Mouse (Mus musculus): ENCODE results near the gene Pfn1. TPM values are rescaled to one million over a fixed set of nuclear protein-coding genes. Genes with fewer than 3 reads are reported as not detected.
A peak's percentile ranks its signal among the peaks of the same experiment; 100 is the strongest.

The Pfn1 gene
- total and polyA plus RNA-seq, 2 experiments from 2014 or later: 486 to 600 TPM

DNA sequence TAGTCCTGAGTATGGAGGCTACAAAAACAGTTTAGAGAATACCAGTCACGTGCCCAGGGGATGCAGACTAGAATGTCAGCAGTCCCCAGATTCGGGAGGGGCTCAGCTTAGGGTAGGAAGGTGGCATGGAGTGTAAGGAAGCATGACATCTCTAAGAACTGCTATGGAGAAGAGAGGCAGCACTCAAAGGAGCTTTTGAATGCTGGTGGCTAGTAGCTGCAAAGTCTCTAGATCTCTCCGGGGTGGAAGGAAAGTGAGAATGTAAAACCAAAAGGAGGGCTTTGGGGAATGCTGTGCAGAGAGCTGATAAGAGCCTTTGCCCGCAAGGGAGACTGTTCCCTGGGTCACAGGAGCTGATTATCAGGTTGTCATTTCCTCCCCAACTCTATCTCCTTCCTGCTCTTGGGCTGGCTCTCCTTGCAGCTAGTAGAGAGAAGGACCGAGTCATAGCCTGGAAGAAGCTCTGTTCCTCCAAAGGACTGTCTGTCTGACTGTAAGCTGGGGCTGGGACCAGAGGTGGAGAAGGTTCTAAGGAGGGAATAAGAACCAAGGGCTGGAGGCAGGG lies 15.6 kb downstream of the Pfn1 start, which contains the start of gene Gp1ba:
TSS of gene Gp1ba (plus strand) at position 409 of the 565 bp plus-strand sequence.
- WGBS: 54% methylated on average over 5 of the region's 5 CpGs
- no peak within 1 kb of the TSS for H3K27ac ChIP-seq (ENCODE audit: low read depth, low read length)
- H3K9me3 ChIP-seq (ENCODE audit: low read length): no peaks in the 10 kb centered on the region
- no peak within 1 kb of the TSS for H3K4me3 ChIP-seq (ENCODE audit: low read depth, low read length)
- no peaks in the 10 kb centered on the region; the same call in 1 of the 2 replicates for H3K36me3 ChIP-seq (ENCODE audit: insufficient read depth, low read length)
- no peak within 1 kb of the TSS for H3K9ac ChIP-seq (replicated peaks; ENCODE audit: low read length, poor library complexity, severe bottlenecking)
- TF ChIP-seq CTCF (IDR thresholded peaks at IDR 0.05): no peak
- H3K4me1 ChIP-seq (ENCODE audit: insufficient read depth, low read length): no peaks in the 10 kb centered on the region
- DNase-seq (ENCODE audit: low spot score) (no peak), ATAC-seq (ENCODE audit: low FRiP score) (no peak)
- H3K27me3 ChIP-seq (ENCODE audit: insufficient read depth, low read length): no peaks in the 10 kb centered on the region
- no peak within 1 kb of the TSS for H3K4me2 ChIP-seq (ENCODE audit: low read depth, low read length, poor library complexity, severe bottlenecking)

DNA sequence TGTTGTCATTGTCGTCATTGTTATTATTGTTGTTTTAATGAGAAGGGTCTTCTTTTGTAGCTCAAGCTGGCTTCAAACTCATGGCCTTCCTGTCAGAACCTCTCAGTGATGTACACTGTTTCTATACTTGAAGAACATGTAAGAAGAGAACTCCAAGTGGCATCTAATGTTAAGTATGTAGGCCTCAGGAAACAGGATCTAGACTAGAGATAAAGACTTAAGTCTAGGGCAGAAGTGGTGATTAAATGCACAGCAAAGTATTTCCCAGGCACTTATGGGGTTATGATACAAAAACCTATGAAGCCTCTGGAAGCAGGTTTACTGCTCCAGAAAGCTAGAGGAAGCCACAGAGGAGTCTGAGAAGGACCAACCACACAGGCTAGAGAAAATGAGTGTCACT lies 16.2 kb downstream of the Pfn1 start:
- no peak for TF ChIP-seq CTCF (IDR thresholded peaks at IDR 0.05)
- Histone ChIP-seq H3K4me3 (ENCODE audit: low read depth, low read length) (no peak overlapping the region), H3K36me3 (ENCODE audit: insufficient read depth, low read length) (no peaks in the 10 kb centered on the region; the same call in 1 of the 2 replicates), H3K27me3 (ENCODE audit: insufficient read depth, low read length) (no peaks in the 10 kb centered on the region), H3K9me3 (ENCODE audit: low read length) (no peaks in the 10 kb centered on the region), H3K4me2 (ENCODE audit: low read depth, low read length, poor library complexity, severe bottlenecking) (no peak overlapping the region), H3K4me1 (ENCODE audit: insufficient read depth, low read length) (no peaks in the 10 kb centered on the region), H3K9ac (replicated peaks; ENCODE audit: low read length, poor library complexity, severe bottlenecking) (no peak overlapping the region), H3K27ac (ENCODE audit: low read depth, low read length) (no peak overlapping the region)
- WGBS: 76% methylated on average over 1 of the region's 1 CpGs
- no peak for ATAC-seq (ENCODE audit: low FRiP score)
- DNase-seq (ENCODE audit: low spot score): no peak

GRCm38 (mm10) chr11:70637764-70638163 lies 16.7 kb downstream of the Pfn1 start:
- Histone ChIP-seq H3K27me3 (ENCODE audit: insufficient read depth, low read length) (no peaks in the 10 kb centered on the region), H3K9me3 (ENCODE audit: low read length) (no peaks in the 10 kb centered on the region), H3K4me1 (ENCODE audit: insufficient read depth, low read length) (no peaks in the 10 kb centered on the region), H3K36me3 (ENCODE audit: insufficient read depth, low read length) (no peaks in the 10 kb centered on the region), H3K4me3 (ENCODE audit: low read depth, low read length) (no peak overlapping the region), H3K4me2 (ENCODE audit: low read depth, low read length, poor library complexity, severe bottlenecking) (no peak overlapping the region), H3K9ac (replicated peaks; ENCODE audit: low read length, poor library complexity, severe bottlenecking) (no peak overlapping the region), H3K27ac (ENCODE audit: low read depth, low read length) (no peak overlapping the region)
- DNase-seq (ENCODE audit: low spot score) (no peak), ATAC-seq (ENCODE audit: low FRiP score) (no peak)
- WGBS: 94% methylated on average over 1 of the region's 1 CpGs
- TF ChIP-seq CTCF (IDR thresholded peaks at IDR 0.05): no peak

DNA sequence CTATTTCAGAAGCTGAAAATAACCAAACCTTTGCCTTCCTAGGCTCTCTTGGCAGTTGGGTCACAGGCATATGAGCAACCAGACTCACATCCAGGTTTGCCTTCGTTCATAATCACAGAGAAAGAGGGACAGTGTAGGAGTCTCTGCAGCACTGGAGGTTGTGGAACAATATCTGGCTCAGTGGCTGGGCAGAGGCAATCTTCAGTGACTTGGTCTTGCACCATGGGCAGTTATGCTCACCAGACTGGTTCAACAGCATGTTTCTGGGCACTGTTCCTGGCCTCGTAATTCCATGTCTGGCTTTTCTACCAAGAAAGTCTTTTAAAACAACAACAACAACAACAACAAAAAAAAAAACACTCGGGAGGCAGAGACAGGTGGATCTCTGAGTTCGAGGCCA lies 18.8 kb downstream of the Pfn1 start:
- no peak overlapping the region for H3K4me2 ChIP-seq (ENCODE audit: low read depth, low read length, poor library complexity, severe bottlenecking)
- no peaks in the 10 kb centered on the region for H3K27me3 ChIP-seq (ENCODE audit: insufficient read depth, low read length)
- no peak overlapping the region for H3K9ac ChIP-seq (replicated peaks; ENCODE audit: low read length, poor library complexity, severe bottlenecking)
- H3K27ac ChIP-seq (ENCODE audit: low read depth, low read length): no peak overlapping the region
- no peak for TF ChIP-seq CTCF (IDR thresholded peaks at IDR 0.05)
- WGBS: 83% methylated on average over 4 of the region's 4 CpGs
- no peaks in the 10 kb centered on the region for H3K4me1 ChIP-seq (ENCODE audit: insufficient read depth, low read length)
- ATAC-seq (ENCODE audit: low FRiP score): no peak
- DNase-seq (ENCODE audit: low spot score): no peak
- no peak overlapping the region for H3K4me3 ChIP-seq (ENCODE audit: low read depth, low read length)
- no peaks in the 10 kb centered on the region for H3K36me3 ChIP-seq (ENCODE audit: insufficient read depth, low read length)
- no peaks in the 10 kb centered on the region for H3K9me3 ChIP-seq (ENCODE audit: low read length)

DNA sequence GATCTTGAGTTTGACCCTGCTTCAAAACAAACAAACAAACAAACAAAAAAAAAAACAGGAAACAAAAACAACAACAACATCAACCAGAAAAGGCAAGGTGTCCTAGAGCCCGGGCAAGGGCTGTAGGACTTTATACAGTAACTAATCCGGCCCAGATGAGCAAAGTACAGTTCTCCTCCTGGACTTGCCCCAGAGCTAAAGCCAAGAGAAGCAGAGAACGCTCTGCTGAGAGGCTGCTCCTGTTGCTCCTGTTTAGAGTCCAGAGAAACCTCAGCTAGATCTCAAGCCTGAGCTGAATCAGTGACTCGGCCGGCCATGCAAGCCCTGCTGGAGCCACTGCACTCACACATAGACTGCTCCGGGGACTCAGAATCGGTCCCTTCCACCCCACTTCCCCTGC lies 24.3 kb downstream of the Pfn1 start:
- Histone ChIP-seq H3K36me3 (ENCODE audit: insufficient read depth, low read length) (no peaks in the 10 kb centered on the region), H3K4me2 (ENCODE audit: low read depth, low read length, poor library complexity, severe bottlenecking) (no peak overlapping the region), H3K9ac (replicated peaks; ENCODE audit: low read length, poor library complexity, severe bottlenecking) (no peak overlapping the region), H3K9me3 (ENCODE audit: low read length) (no peaks in the 10 kb centered on the region), H3K27ac (ENCODE audit: low read depth, low read length) (no peak overlapping the region), H3K27me3 (ENCODE audit: insufficient read depth, low read length) (no peaks in the 10 kb centered on the region), H3K4me1 (ENCODE audit: insufficient read depth, low read length) (no peaks in the 10 kb centered on the region), H3K4me3 (ENCODE audit: low read depth, low read length) (no peak overlapping the region)
- no peak for TF ChIP-seq CTCF (IDR thresholded peaks at IDR 0.05)
- 59% methylated on average over 7 of the region's 7 CpGs for WGBS
- no peak for DNase-seq (ENCODE audit: low spot score)
- no peak for ATAC-seq (ENCODE audit: low FRiP score)

DNA sequence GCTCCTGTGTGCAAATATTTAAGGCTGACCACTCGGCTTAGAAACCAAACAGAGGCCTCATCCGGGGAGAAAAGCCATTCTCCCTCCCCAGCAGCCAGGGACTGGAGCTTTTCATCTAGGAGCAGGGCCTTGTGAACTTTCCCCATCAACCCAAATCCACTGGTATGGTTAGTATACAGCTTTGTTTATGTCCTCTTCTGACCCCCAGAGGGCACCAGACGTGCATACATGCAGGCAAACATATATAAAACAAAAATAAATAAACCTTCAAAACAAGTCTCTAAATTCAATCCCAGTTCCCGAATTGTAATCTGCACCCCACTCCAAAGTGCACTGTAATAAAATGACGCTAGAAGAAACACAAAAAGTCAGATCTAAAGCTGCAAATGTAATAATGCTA lies 24.9 kb downstream of the Pfn1 start:
- Histone ChIP-seq H3K36me3 (ENCODE audit: insufficient read depth, low read length) (no peaks in the 10 kb centered on the region), H3K4me2 (ENCODE audit: low read depth, low read length, poor library complexity, severe bottlenecking) (no peak overlapping the region), H3K4me1 (ENCODE audit: insufficient read depth, low read length) (no peaks in the 10 kb centered on the region), H3K9me3 (ENCODE audit: low read length) (no peaks in the 10 kb centered on the region), H3K27me3 (ENCODE audit: insufficient read depth, low read length) (no peaks in the 10 kb centered on the region), H3K9ac (replicated peaks; ENCODE audit: low read length, poor library complexity, severe bottlenecking) (no peak overlapping the region), H3K4me3 (ENCODE audit: low read depth, low read length) (no peak overlapping the region), H3K27ac (ENCODE audit: low read depth, low read length) (no peak overlapping the region)
- TF ChIP-seq CTCF (IDR thresholded peaks at IDR 0.05): peak; percentile 50
- WGBS: 60% methylated on average over 5 of the region's 5 CpGs
- ATAC-seq (ENCODE audit: low FRiP score) (no peak), DNase-seq (ENCODE audit: low spot score) (no peak)

Data from midbrain, postnatal 0 days (tissue).